Mouse (Mus musculus) CD4-positive, CD25-positive, alpha-beta regulatory T cell, adult 2 months (primary cell): Measurements from ENCODE around the gene Umodl1.

Experiments
- DNase-seq: peaks from one replicate; pipeline ENCODE4 v3.0.0-alpha.2; 2012; ENCODE audit warnings: low read depth, low spot score

The Umodl1 gene

GRCm38 (mm10) chr17:30954340-30954739 is at the start of gene Umodl1:
TSS of gene Umodl1 (plus strand) at chr17:30954640.
- DNase-seq, result no peak

GRCm38 (mm10) chr17:30907577-30907976 is 46.9 kb upstream of the Umodl1 start:
- DNase-seq, result no peak

- DNase-seq, result no peak
These were observed 43.3 kb upstream of the Umodl1 start for GRCm38 (mm10) chr17:30910866-30911731.

- no peak for DNase-seq
These were observed 42.7 kb upstream of the Umodl1 start for GRCm38 (mm10) chr17:30911732-30912088.

GRCm38 (mm10) chr17:30912536-30912935 is 41.9 kb upstream of the Umodl1 start:
- DNase-seq, result no peak

- DNase-seq, result no peak
These were observed 40.2 kb upstream of the Umodl1 start for GRCm38 (mm10) chr17:30914264-30914663.

GRCm38 (mm10) chr17:30923566-30923965 is 30.9 kb upstream of the Umodl1 start:
- DNase-seq, result no peak

GRCm38 (mm10) chr17:30930827-30931226 is 23.6 kb upstream of the Umodl1 start:
- DNase-seq, result no peak

- DNase-seq, result no peak
These were observed 21.6 kb upstream of the Umodl1 start for GRCm38 (mm10) chr17:30932836-30933235.

- DNase-seq, result no peak
These were observed 19.1 kb upstream of the Umodl1 start for GRCm38 (mm10) chr17:30935301-30935700.

GRCm38 (mm10) chr17:30938554-30938953 is 15.9 kb upstream of the Umodl1 start:
- no peak for DNase-seq

- no peak for DNase-seq
These were observed 6.1 kb upstream of the Umodl1 start for GRCm38 (mm10) chr17:30948382-30948781.

- DNase-seq, result peak; percentile 75
These were observed 3.7 kb upstream of the Umodl1 start for GRCm38 (mm10) chr17:30950780-30951179.

- no peak for DNase-seq
These were observed 2.8 kb upstream of the Umodl1 start for GRCm38 (mm10) chr17:30951600-30951999.

- DNase-seq, result peak; percentile 64
These were observed 7.6 kb downstream of the Umodl1 start for GRCm38 (mm10) chr17:30961936-30962592.

- no peak for DNase-seq
These were observed 8.4 kb downstream of the Umodl1 start for GRCm38 (mm10) chr17:30962880-30963279.

- DNase-seq, result no peak
These were observed 15.5 kb downstream of the Umodl1 start for GRCm38 (mm10) chr17:30969983-30970382.

- DNase-seq, result no peak
These were observed 17.4 kb downstream of the Umodl1 start for GRCm38 (mm10) chr17:30971877-30972276.

GRCm38 (mm10) chr17:30973332-30973731 is 18.9 kb downstream of the Umodl1 start:
- no peak for DNase-seq

- no peak for DNase-seq
These were observed 22.9 kb downstream of the Umodl1 start for GRCm38 (mm10) chr17:30977290-30977689.

GRCm38 (mm10) chr17:30978556-30978955 is 24.1 kb downstream of the Umodl1 start:
- DNase-seq, result no peak

- DNase-seq, result no peak
These were observed 29.1 kb downstream of the Umodl1 start for GRCm38 (mm10) chr17:30983521-30983920.

GRCm38 (mm10) chr17:30990254-30990653 is 35.8 kb downstream of the Umodl1 start:
- DNase-seq, result peak; percentile 65
